Mouse (Mus musculus): ENCODE results near the gene Ubac1.

DNA sequence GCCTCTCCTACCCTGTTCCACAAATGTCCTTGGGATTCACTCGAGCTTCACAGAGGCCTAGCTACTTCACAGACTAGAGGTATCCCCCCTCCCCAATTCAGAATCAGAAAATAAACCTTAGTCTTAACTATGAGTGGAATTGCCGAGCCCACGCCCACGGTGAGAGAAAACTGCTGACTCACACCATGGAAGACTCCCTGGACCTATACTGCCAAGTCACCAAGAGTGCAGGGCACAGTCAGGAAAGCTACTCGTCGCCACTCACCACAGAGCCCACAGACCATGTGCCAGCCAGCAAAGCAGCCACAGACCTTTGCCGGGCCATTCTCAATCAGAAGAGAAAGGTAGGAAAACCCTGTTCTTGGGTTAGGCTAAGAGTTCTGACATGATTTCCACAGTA is 46.6 kb upstream of the Ubac1 start:
- TF ChIP-seq GATA1 (IDR thresholded peaks at IDR 0.05; ENCODE audit: borderline replicate concordance, low read length) (no peak), FLI1 (IDR thresholded peaks at IDR 0.05; ENCODE audit: low read length) (no peak)
